Mouse (Mus musculus) c-Kit-positive CD71-positive TER-119-negative erythroid progenitor cells, embryonic 14.5 days (primary cell): ENCODE measurements around the gene Rere.
"Not testable (repeated sequence)": the region's sequence is repeated elsewhere in the genome, so short reads cannot be mapped to it uniquely, and the experiment has no call there.

Experiments
- DNase-seq: peaks from one replicate; pipeline ENCODE4 v3.0.0-alpha.2; 2013; ENCODE audit warnings: low read depth

Rere gene

GRCm38 (mm10) chr4:150255181-150255580 is 26.3 kb upstream of the Rere start:
- no peak for DNase-seq

GRCm38 (mm10) chr4:150257252-150258204 is 23.9 kb upstream of the Rere start:
- DNase-seq = no peak

- DNase-seq = no peak
Measured at GRCm38 (mm10) chr4:150258388-150258787, 23.1 kb upstream of the Rere start.

GRCm38 (mm10) chr4:150259577-150259976 is 21.9 kb upstream of the Rere start:
- DNase-seq = no peak

- DNase-seq = no peak
Measured at GRCm38 (mm10) chr4:150260111-150260510, 21.3 kb upstream of the Rere start.

GRCm38 (mm10) chr4:150260745-150261144 is 20.7 kb upstream of the Rere start:
- no peak for DNase-seq

GRCm38 (mm10) chr4:150262301-150262700 is 19.1 kb upstream of the Rere start:
- DNase-seq = no peak

- no peak for DNase-seq
Measured at GRCm38 (mm10) chr4:150264903-150265302, 16.5 kb upstream of the Rere start.

GRCm38 (mm10) chr4:150265471-150265870 is 16.0 kb upstream of the Rere start:
- DNase-seq = no peak

- DNase-seq = no peak
Measured at GRCm38 (mm10) chr4:150266655-150267223, 14.7 kb upstream of the Rere start.

- DNase-seq = no peak
Measured at GRCm38 (mm10) chr4:150268674-150269653, 12.5 kb upstream of the Rere start.

- DNase-seq = no peak
Measured at GRCm38 (mm10) chr4:150269679-150270078, 11.8 kb upstream of the Rere start.

- DNase-seq = not testable (repeated sequence)
Measured at GRCm38 (mm10) chr4:150270718-150271117, 10.7 kb upstream of the Rere start.

- peak; percentile 56 for DNase-seq
Measured at GRCm38 (mm10) chr4:150272725-150273124, 8.7 kb upstream of the Rere start.

- DNase-seq = no peak
Measured at GRCm38 (mm10) chr4:150275531-150275930, 5.9 kb upstream of the Rere start.

GRCm38 (mm10) chr4:150279336-150279735 is 2.1 kb upstream of the Rere start:
- not testable (repeated sequence) for DNase-seq

GRCm38 (mm10) chr4:150280002-150280401 is 1.4 kb upstream of the Rere start:
- DNase-seq = no peak

GRCm38 (mm10) chr4:150280459-150280858 is 987 bp upstream of the Rere start:
- DNase-seq = no peak

GRCm38 (mm10) chr4:150281891-150282630 is 615 bp downstream of the Rere start:
- no peak for DNase-seq

GRCm38 (mm10) chr4:150282631-150283334 is 1.3 kb downstream of the Rere start:
- DNase-seq = no peak

- DNase-seq = no peak
Measured at GRCm38 (mm10) chr4:150283335-150283638, 1.8 kb downstream of the Rere start.
